Mouse (Mus musculus): ENCODE results near the gene Lbhd2.

The Lbhd2 gene

DNA sequence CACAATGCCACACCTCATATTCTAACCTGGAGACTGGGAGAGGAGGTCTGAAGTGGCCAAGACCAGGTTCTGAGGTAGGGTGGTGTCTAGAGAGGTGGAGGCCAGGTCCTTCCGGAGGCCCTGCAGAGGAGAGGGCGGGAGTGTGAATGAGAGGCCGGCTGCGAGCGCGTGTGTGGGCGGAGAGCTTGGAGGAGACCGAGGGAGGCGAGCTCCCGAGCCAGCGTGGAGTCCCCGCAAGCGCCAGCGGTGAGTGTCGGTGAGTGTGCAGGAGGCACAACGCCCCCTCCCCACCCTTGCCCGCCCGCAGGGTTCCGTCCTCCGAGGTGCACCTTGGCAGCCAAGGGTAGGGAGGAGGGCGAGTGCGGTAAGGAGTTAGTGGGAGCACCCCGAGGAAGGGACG lies at the start of gene Lbhd2:
Gene Lbhd2, plus strand, starts transcription at position 188 of the 400 bp plus-strand sequence.
- no peak for DNase-seq (ENCODE audit: low spot score)

DNA sequence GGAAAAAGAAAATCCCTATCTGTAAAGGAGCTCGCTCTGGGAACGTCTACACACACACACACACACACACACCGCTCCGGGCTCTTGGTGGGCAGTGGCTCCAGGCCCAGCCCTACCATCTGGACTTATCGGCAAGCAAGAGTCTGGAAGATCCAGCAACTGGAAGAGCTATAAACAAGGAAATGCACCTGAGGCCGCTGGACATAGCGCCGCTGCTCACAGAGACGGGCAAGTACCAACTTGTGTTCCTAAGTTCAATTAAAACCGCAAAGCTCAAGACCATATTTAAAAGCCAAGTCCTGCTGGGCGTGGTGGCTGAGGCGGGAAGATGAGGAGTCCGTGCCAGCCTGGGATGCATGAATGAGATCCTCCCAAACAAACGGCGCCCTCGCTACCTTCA lies 45.9 kb upstream of the Lbhd2 start:
- no peak for DNase-seq (ENCODE audit: low spot score)

DNA sequence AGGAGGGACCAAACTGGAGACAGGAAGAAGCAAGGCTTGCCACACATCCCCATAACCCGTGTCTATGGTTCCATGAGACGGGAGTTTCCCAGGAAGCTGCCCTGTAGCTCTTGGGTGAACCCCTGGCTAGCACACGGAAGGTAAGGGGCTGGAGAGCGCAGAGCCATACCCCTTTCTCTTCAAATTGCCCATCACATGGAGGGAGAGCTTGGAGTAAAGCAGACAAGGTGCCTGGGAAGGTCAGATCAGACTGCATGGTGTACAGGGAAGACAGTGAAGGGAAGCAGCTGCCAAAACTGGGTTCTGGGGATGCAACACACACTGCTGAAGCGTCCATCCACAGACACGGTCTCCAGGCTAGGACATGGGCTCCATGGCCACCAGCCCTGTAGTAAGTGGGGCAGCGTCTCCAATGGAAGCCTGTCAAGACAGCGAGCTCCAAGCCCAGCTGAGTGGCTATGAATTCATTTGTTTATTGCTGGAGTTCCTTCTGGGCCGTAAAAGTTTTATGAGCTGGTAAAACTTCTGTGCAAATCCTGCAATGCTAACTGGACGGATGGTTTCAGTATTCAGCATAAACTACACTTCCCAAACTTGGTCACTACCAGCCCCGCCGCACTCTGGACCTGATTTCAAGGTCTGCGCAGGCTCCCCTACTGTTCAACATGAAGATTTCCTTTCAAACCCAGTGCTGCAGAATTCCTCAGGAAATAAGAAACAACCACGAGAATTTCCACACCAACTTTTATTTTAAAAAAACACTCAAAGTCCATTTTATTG lies 45.1 kb upstream of the Lbhd2 start:
- DNase-seq (ENCODE audit: low spot score), result no peak

DNA sequence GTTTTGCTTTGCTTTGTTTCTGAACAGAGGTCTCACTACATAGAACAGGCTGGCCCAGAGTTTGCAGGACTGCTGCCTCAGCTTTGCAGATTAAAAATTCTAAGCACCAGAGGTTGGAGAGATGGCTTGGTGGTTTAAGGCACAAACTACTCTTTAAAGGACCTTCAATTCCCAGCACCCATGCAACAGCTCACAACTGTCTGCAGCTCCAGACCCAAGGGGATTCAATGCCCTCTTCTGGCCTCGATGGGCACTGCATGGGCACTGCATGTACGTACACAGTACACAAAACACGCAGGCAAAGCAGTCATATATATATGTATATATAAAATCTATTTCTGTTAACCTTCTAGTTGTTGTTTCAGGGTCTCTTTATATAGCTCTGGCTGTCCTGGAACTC lies 42.4 kb upstream of the Lbhd2 start:
- no peak for DNase-seq (ENCODE audit: low spot score)

DNA sequence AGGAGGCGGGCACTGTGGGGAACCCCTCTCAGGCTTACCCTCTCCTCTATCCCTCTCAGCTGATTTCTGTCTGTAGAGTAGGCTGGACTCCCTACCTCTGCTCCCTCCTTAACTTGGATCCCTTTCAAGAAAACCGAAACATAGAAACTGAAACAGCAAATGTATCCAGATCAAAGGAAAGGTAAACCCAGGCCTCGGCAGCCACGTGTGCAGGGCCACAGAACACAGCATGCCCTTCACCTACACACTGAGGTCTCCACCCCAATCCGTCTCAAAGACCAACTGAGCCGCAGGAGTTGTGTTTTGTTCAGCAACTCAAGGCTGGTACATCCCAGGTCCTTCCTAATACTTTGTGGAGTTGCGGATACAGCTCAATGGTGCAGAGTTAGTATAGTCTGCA lies 39.5 kb upstream of the Lbhd2 start:
- DNase-seq (ENCODE audit: low spot score), result no peak

DNA sequence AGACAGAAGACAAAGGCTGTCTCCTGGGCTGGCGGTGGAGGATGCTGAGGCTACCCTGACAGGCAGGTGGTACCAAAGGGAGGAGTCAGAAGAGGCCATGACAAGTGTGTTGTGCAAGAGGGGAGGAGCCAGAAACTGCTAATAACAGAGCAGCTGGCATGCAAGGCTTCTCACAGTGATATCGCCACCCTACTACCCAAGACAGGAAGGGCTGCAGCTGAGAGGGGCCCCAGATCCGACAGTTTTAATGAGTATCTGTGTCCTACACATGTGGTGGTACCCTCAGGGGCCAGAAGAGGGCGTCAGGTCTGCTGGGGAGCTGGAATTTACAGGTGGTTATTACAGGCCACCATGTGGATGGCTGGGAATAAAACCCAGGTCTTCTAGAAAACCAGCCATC lies 36.4 kb upstream of the Lbhd2 start:
- DNase-seq (ENCODE audit: low spot score), result peak; percentile 64

DNA sequence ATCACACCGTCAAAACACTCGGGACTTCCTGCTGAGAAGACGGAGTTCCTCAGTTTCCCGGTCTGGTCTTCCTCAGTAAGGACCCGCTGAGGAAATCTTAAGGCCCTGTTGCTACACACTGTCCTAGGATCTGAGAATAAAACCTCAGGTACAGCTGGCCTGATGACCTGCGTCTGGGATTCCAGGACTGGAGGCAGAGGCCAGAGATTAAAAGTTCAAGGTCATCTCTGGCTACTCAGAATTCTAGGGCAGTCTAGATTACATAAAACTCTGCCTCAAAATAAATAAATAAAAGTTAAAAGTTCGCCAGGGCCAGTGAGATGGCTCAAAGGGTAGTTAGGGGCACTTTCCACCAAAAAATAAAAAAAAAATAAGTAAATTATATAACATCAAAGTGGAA lies 34.7 kb upstream of the Lbhd2 start:
- no peak for DNase-seq (ENCODE audit: low spot score)

DNA sequence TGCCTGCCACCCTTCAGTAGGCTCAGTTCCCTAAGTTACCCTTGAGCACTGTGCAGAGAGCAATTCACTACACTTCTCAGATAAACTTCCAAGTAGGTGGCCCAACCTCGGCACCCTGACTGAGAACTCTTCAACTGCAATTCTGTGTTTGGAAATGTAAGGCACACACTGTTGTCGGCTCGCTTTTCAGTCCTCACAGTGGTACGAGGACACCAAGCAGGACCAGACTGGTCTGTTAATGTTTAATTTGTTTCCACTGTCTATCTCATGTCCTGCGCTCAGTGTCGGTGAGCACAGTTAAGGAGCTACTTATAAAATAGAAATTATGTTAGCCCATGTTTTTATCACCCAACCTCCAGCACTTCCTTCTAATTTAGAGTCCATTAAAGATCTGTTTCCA lies 33.2 kb upstream of the Lbhd2 start:
- no peak for DNase-seq (ENCODE audit: low spot score)

DNA sequence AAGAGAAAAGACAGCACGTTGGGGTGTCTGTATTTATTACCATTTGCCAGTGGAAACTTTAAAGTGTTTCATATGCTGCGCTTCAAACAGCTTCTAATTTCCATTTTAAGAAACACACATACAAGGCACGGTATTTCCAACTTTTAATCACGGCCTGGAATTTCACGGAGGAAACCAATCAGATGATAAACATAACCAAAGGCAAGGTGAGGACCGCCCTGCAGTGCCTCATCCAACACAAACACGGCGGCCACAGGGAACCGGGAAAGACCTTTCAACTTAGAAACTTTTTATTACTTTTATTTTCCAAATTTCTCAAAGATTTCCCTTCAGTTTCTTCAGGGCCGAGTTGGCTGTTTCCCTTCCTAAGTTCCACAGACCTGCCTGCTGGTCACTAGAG lies 31.9 kb upstream of the Lbhd2 start:
- DNase-seq (ENCODE audit: low spot score), result no peak

DNA sequence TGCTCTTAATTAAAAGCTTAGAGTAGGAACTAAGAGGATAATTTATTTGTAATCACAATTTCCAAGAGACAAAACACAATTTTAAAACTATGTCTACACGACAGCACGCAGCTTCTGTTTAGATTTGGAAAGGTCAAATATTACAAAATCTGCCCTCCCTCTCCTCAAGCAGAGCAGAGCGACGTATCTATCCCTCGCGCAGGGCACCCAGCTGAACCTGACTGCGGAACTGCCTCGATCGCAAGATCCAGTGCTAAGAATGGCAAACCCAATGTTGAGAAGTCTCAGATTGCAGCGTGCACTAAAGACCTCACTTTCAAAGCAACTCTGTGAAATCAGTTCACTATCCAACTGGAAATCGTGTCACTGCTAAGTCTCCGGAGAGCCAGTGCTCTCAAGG lies 31.1 kb upstream of the Lbhd2 start:
- no peak for DNase-seq (ENCODE audit: low spot score)

DNA sequence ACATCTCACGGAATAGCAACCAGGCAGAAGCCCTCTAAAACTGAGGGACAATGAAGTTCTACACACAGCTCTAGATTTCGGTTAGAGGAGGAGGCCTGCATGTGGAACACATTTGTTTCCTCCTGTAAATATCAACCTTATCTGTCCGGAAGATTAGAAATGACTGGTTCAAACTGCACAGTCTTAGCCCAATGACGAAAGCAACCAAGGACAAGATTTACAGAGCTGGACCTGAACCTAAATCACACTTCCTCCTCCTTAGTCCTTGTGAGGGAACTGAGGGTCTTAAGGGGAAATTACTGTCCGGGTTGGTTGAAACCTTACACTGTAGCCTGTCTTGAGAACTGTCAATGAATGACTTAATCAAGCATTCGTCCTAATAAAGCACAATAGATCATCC lies 30.6 kb upstream of the Lbhd2 start:
- DNase-seq (ENCODE audit: low spot score), result no peak

DNA sequence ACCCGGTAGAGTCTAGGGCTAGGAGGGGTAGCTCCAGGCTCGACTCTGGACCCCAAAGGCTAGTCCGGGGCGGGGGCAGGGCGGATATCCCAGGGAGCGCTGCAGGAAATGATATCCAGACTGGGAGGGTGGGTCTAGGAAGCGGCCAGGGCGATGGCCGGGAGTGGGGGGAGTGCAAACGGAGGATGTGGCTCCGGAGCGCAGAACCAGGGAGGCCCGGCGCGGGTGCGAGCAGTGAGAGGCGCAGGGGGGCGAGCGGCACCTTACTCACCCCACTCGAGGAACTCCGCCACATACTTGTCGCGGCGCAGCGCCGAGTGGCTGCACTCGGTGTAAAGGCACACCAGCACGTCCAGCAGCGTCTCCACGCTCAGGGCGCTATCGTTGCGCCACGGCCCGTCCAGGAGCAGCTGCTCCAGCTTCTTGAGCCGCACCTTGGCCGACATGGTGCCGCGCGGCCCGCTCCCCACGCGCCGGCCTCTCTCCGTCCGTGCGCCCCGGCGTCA lies 29.7 kb upstream of the Lbhd2 start:
- peak; percentile 75 for DNase-seq (ENCODE audit: low spot score)

DNA sequence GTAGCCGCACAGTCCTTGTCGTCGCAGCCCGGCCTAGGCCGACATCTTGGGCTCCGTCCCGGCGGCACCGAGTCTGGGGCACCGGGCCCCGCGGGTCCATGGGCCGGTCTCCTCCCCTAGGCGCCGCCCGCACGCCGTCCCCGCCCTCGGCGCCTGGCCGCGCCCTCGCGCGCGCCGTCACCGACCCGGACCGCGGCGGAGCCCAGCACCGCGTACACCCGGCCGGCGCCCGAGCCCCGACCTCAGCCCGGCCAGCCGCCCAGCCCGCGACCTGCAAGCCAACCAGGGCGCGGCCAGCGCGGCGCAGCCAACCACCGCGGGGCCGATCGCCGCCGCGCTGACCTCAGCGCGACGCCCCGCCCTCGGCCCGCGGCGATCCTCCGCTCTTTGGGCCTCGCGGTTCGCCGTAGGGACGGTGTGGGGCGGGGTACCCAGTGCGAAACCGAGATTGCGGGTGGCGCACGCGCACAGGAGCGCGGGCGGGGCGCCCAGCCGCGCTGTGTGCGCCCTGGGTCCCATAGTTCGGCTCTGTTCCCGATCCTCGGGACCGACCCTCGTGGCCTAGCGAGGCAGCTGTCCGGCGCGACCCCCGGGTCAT lies 29.1 kb upstream of the Lbhd2 start, which contains the start of gene Cdc42bpb:
Gene Cdc42bpb, minus strand, starts transcription at position 343 of the 598 bp plus-strand sequence.
- peak; percentile 93 for DNase-seq (ENCODE audit: low spot score)

DNA sequence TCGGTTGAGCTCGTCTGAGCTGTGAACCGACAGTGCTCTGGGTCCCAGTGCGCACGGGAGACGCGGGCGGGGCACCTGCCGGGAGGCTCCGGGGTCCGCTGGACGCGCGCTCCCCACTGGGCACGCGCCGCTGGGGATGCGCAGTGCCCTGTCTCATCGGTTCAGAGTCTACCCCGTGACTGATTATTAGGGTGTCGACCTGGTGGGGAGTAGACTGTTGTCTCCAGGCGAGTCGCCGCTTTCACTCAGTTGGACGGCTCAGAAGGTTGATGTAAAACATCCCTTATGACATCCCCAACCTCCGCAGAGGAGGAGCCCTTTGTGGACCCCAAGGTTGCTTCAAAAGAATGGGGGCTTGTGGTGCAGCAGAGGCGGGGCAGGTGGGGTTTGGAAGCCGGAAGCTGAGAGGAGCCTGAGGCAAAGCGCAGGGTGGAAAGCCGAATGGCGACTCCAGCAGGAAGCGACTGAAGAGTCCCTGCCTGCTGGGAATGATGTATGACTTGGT lies 28.6 kb upstream of the Lbhd2 start:
- no peak for DNase-seq (ENCODE audit: low spot score)

DNA sequence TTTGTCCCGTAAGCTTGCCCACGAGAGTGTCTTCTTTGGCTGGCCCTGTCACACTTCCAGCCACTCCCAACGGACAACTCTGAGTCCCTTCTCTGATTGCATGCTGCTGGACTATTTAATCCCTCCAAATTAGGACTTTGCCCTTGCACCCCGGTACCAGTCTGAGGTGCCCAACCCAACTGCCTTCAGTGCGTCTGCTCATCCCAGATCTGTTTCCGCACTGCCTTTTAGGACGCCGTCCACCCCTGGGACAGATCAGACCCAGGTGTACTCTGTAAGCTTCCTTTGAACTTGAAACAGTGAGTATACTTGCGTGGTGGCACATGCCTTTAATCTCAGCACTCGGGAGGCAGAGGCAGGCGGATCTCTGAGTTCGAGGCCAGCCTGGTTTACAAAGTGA lies 27.8 kb upstream of the Lbhd2 start:
- DNase-seq (ENCODE audit: low spot score), result no peak

DNA sequence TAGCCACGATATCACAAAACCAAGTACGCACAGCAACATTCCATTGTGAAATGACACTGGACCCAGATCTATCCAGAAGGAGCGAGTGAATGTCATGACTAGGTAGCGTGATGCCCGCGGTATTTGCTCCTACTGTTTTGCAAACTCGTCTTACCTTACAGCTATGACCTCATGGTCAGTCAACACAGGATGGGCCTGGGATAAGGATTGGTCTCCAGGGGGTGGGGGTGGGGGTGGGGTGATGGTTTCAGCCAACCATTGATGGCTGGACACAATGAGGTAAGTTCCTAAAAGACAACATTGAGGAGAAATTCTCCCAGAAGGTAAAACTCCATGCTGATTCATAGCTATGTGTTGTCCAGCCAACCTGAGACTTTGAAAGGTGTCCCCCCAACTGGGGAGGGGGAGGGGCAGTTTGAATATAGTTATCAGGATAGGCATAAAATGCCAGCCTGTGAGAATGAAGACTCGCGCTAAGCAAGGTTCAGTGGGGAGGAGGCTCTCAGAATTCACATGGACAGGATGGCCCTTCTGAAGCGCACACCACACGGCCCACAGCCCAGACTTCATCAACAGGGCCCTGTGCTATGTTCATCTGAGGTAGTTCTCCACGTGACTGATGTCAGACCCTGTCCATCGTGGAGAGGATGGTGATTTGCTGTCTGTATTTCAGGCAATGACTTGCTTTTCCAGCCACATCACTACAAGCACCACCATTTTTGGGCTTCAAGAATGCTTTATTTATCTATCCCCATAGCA lies 20.5 kb upstream of the Lbhd2 start:
- no peak for DNase-seq (ENCODE audit: low spot score)

DNA sequence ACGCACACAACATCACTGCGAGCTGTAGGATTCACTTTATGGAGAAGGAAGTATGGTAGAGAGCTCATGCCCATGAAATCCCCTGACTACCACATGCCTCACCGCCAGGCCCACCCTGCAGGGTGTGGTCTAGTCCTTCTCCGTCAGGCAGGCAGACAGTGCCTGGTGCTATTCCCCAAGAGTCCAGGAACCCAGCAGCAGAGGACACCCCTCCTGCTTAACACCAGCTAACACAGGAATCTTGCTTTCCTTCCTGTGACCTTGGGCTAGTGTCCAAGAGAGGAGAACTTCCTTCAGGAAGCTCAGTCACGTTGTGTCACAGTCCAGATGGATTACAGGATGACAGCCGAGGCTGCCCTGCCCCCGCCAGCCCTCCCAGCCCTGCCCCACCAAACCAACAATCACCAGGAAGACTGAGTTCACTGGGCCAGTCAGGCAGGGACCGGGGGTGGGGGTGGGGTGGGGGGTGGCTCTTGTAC lies 19.9 kb upstream of the Lbhd2 start:
- peak; percentile 89 for DNase-seq (ENCODE audit: low spot score)

DNA sequence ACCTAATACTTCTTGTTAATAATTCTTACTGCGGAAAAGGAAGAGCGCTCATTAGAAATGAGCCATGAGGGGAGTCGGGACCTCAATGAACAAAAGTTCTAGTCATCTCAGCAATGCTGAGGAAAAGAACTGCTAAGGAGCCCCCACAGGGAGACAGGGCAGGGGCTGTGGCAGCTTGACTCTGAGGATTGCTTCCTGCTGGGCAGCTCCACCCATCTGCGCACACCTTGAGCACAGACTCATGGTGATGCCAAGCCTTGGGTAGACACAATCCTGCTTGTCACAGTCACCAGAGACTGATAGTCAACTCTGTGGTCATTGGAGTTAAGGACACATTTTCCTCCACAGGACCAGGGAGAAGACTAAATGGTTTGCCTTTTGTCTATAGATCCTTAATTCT lies 19.5 kb upstream of the Lbhd2 start:
- no peak for DNase-seq (ENCODE audit: low spot score)

DNA sequence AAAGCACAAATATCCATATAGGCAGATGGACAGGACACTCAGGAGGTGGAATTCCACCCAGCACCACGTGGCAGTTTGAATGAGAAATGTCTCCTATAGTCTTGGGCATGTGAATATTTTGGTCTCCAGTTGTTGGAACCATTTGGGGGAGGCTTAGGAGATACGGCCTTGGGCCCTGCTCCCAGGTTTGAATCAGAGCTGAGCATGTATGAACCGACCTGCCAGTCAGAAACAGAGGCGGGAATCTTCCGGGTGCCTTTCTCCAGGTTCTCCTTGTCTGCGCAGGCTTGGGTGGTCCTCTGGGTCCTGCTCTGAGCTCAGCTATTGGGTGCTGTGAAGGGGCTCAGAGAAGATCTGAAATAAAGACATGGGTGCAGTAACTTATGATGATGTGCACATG lies 12.6 kb upstream of the Lbhd2 start:
- no peak for DNase-seq (ENCODE audit: low spot score)

DNA sequence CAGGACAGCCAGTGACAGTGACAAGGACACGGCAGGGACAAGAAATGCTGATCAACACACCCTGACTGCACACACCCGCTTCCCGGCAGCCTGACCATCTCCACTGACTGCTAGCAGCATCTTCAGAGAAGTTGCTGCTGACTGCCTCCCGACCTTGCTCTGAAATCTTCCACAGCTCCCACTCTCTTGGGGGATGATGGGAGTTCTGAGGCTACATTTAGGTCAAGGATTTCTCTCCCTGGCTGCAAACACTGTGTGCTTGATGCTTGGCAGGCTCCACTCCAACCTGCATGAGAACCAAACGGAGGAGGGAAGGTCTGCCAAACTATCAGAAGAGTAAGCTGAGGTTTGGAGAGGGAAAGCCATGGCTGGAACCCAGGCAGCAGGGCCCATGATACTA lies 9.6 kb upstream of the Lbhd2 start:
- DNase-seq (ENCODE audit: low spot score), result no peak

DNA sequence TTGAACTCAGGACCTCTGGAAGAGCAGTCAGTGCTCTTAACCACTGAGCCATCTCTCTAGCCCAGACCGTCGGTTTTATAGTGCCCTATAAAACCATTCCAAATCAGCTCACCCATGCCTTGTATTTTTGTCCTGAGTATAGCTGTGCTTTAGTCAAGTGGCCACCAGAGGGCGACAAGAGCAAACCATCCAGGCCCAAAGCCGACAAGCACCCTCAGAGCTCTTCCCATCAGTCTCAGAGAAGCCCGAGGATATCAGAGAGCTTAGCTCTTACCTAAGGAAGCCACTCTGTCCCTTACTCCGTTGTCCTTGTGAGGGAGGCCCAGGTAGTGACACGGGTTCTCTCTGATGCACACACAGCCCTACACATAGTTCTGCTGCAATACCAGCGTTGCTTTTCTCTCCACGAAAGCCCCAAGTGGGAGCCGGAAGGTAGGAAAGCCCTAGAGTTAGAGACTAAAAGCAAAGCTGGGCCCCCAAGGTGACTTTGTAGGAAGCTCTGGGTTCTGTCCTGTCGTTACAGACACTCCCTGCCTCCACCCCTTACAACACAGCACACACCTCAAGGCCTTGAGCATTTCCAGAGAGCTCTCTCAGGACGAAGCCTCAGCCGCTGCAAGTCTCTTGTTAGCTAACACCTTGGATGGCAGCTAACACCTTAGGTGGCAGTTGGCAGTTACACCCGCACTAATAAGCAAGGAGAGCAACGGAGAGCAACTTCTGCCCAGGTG lies 5.0 kb upstream of the Lbhd2 start:
- DNase-seq (ENCODE audit: low spot score), result peak; percentile 79

DNA sequence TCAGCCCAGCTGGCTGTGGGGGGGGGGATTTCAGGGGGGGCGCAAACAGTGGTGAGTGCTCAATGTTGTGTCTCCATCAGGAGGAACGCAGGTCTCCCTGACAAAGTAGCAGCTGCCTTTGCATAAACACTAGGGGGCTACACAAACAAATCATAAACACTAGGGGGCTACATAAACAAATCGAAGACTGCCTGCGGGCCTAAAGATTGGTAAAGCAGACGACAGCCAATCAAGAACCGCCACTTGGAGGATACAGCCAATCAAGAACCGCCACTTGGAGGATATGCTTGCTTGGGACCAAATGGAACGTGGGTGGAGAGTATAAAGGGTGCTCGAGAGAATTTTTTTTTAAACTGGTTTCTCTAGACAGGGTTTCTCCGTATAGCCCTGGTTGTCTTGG lies 1.7 kb upstream of the Lbhd2 start:
- DNase-seq (ENCODE audit: low spot score), result no peak

Measured in lung, postnatal 25 days (tissue).